Mouse (Mus musculus) forebrain, embryonic 12.5 days (tissue): ENCODE results near the gene Pcbp2. TPM values are rescaled to one million over a fixed set of nuclear protein-coding genes. Genes with fewer than 3 reads are reported as not detected.

Experiments
- ATAC-seq: fragments of 200-750 bp; cut with Nextera tagmentation; 2 replicates; pipeline ENCODE4 v1.8.0; 2017; ENCODE audit warnings: moderate TSS enrichment; ENCODE audit not compliant: low FRiP score
- H3K27ac ChIP-seq: fragments of 300-500 bp; sonication (generic); 2 replicates; pipeline ENCODE4 v1.5.1; 2016; ENCODE audit warnings: mild to moderate bottlenecking
- H3K27me3 ChIP-seq: fragments of 300-500 bp; sonication (generic); 2 replicates; pipeline ENCODE4 v1.6.1; 2016; ENCODE audit warnings: mild to moderate bottlenecking
- H3K36me3 ChIP-seq: fragments of 300-500 bp; sonication (generic); replicated peaks from 2 replicates; pipeline ENCODE4 v1.6.1; 2016; ENCODE audit warnings: mild to moderate bottlenecking
- H3K4me1 ChIP-seq: fragments of 300-500 bp; sonication (generic); 2 replicates; pipeline ENCODE4 v1.6.1; 2016
- H3K4me2 ChIP-seq: fragments of 300-500 bp; sonication (generic); 2 replicates; pipeline ENCODE4 v1.6.1; 2016; ENCODE audit warnings: mild to moderate bottlenecking, moderate library complexity
- H3K4me3 ChIP-seq: fragments of 300-500 bp; sonication (generic); replicated peaks from 2 replicates; pipeline ENCODE4 v1.5.1; 2016; ENCODE audit warnings: mild to moderate bottlenecking
- H3K9ac ChIP-seq: fragments of 300-500 bp; sonication (generic); 2 replicates; pipeline ENCODE4 v1.6.1; 2016; ENCODE audit warnings: mild to moderate bottlenecking
- H3K9me3 ChIP-seq: fragments of 300-500 bp; sonication (generic); 2 replicates; pipeline ENCODE4 v1.6.1; 2016
- WGBS: fragments of 180-500 bp; shearing (Covaris S2); methylation state at CpG from one replicate; pipeline ENCODE4 v1.1.7; 2016; 5-methylcytosine and 5-hydroxymethylcytosine counted together
- polyA plus RNA-seq: library from polyadenylated mRNA; unstranded; fragments of >200 nt; fragmentation: Nextera tagmentation; extraction: Ambion mirVana; gene quantifications from 2 replicates; pipeline ENCODE4 v1.2.1, GENCODE M21; 2016

The Pcbp2 gene
- polyA plus RNA-seq, 1 experiment from 2014 or later = 192 TPM

DNA sequence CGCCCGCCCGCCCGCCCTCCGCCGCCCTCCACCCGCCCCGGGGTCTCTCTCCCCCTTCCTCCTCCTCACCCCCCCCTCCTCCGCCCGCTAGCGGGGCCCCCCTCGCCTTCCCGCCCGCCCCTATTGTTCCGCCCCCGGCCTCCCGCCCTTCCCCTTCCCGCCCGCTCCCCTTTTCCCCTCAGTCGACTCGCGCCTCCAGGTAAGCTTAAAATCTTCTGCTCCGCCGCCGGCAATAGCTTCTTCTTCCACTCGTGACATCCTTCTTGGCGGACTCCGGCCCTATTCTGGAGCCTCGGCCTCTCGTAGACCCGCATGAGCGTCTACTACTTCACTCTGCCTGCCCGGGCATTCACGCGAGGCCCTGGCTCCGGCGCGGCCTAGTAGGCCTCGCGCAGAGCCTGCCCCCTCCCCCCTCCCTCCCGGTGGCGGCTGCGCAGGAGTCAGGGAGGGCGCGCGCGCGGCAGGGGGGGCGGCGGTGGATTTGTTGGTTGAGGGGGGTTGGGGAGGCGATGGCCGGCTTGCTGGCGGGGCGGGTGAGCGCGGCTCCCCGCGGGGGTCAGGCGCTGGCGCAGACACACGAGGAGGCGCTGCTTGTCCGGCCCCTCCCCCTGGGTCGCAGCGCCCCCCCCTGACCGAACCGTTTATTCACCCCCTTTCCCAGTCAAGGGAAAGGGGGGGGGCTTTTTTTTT is 411 bp downstream of the Pcbp2 start:
- H3K27ac ChIP-seq = peak overlapping the region; percentile 98
- under 1% methylated on average over 38 of the region's 67 CpGs for WGBS
- peak; percentile 77 for ATAC-seq

DNA sequence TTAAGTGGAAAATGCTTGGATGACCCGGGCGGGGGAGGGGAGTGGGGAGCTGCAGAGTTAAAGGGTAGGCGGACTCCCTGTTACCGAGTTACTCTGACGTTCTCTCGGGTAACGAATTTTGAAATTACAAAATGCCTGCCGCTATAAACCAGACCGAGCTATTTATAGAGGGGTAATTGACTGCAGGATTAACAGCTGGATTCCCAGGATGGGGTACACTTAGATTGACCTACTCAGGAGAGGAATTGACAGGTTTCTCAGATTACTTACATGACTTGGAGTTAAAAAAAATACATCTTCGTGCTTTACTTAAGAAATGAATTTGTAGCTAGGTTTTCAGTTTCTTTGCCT is 931 bp downstream of the Pcbp2 start:
- H3K9ac ChIP-seq = peak overlapping the region; percentile 95
- no peaks in the 10 kb centered on the region for H3K27me3 ChIP-seq
- peaks cover 24% of the 10 kb centered on the region for H3K36me3 ChIP-seq
- H3K27ac ChIP-seq = peak overlapping the region; percentile 98; the same call in 1 of the 2 replicates
- peaks cover 12% of the 10 kb centered on the region for H3K4me1 ChIP-seq
- H3K4me2 ChIP-seq = peak overlapping the region; percentile 65
- H3K4me3 ChIP-seq = peak overlapping the region; percentile 88
- no peak for ATAC-seq
- no peaks in the 10 kb centered on the region for H3K9me3 ChIP-seq
- under 1% methylated on average over 10 of the region's 10 CpGs for WGBS

More for the DNA sequence above, 411 bp downstream of the Pcbp2 start:
- H3K27me3 ChIP-seq = no peaks in the 10 kb centered on the region
- peak overlapping the region; percentile 65 for H3K4me2 ChIP-seq
- peak overlapping the region; percentile 88 for H3K4me3 ChIP-seq
- H3K4me1 ChIP-seq = peaks cover 12% of the 10 kb centered on the region
- no peaks in the 10 kb centered on the region for H3K9me3 ChIP-seq
- H3K9ac ChIP-seq = peak overlapping the region; percentile 95
- peaks cover 19% of the 10 kb centered on the region for H3K36me3 ChIP-seq

DNA sequence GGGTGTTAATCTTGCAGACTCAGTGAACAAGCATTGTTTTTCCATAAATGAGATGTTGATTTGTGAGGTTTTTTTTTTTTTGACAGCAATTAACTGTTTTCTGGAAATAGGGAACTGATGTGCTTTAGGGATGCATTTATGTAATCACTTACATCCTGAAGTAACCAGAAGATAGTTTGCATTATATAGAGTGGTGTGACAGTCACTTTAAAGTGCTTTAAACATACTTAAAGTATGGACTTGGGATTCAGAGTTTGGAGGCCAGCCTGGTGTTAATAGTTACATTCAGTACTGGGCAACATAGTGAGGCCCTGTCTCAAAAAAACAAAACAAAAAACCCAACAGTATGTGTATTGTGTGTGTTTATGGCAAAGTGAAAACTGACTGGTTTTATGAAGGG is 1.4 kb downstream of the Pcbp2 start:
- Histone ChIP-seq H3K4me3 (peak overlapping the region; percentile 88), H3K4me1 (peaks cover 12% of the 10 kb centered on the region), H3K4me2 (peak overlapping the region; percentile 65), H3K27me3 (no peaks in the 10 kb centered on the region), H3K9ac (peak overlapping the region; percentile 95), H3K36me3 (peaks cover 28% of the 10 kb centered on the region), H3K9me3 (no peaks in the 10 kb centered on the region), H3K27ac (no peak overlapping the region)
- ATAC-seq = no peak

DNA sequence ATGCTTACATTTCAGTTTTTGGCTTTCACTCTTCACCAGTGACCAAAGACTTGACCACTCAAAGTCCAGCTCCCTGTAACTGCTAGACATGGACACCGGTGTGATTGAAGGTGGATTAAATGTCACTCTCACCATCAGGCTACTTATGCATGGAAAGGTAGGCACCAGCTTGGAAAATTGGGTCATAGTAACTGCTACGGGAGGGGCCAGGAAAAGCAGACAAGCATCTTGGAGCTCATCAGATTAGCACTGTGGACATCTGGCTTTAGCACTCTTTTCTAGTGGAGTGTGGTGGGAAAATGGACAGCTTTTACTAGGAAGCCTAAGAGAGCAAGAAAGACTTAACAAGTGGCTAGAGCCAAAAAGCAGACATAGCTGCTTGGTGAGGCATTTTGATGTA is 2.9 kb downstream of the Pcbp2 start:
- no peaks in the 10 kb centered on the region for H3K27me3 ChIP-seq
- H3K9ac ChIP-seq = no peak overlapping the region
- 79% methylated on average over 2 of the region's 2 CpGs for WGBS
- no peak overlapping the region for H3K27ac ChIP-seq
- H3K9me3 ChIP-seq = no peaks in the 10 kb centered on the region
- peaks cover 43% of the 10 kb centered on the region for H3K36me3 ChIP-seq
- no peak for ATAC-seq
- H3K4me1 ChIP-seq = peaks cover 12% of the 10 kb centered on the region
- no peak overlapping the region for H3K4me3 ChIP-seq
- peak overlapping the region; percentile 19; the same call in 1 of the 2 replicates for H3K4me2 ChIP-seq

DNA sequence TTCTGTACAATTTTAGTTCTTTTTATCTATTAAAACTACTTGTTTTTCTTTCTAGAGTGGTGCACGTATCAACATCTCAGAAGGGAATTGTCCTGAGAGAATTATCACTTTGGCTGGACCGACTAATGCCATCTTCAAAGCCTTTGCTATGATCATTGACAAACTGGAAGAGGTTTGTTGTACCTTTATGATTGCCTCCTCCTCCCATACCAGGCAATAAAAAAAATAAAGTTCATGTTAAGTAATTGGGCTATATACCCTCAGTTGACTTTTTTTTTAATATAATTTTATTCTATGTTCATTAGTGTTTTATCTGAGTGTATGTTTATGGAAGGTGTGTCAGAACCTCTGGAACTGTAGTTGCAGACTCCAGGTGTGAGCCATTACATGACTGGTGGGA is 4.2 kb downstream of the Pcbp2 start:
- Histone ChIP-seq H3K4me3 (no peak overlapping the region), H3K9me3 (no peaks in the 10 kb centered on the region), H3K27ac (no peak overlapping the region), H3K36me3 (peaks cover 54% of the 10 kb centered on the region), H3K4me1 (peaks cover 12% of the 10 kb centered on the region), H3K27me3 (no peaks in the 10 kb centered on the region), H3K9ac (no peak overlapping the region), H3K4me2 (no peak overlapping the region)
- 98% methylated on average over 2 of the region's 2 CpGs for WGBS
- no peak for ATAC-seq

DNA sequence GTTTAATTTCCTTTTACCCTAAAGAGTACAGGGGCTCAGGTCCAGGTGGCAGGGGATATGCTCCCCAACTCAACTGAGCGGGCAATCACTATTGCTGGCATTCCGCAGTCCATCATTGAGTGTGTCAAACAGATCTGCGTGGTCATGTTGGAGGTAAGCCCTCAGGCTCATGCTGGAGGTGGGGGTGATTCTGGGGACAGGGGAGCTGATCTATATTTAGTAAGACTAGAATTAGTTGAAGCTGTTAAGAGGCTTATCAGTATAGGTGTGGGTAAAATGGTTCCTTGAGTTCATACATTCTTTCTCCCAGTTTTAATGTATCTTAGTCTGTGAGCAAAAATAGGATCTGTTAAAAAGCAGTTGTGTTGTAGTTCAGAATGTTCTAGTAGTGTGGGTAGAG is 12.8 kb downstream of the Pcbp2 start:
- no peaks in the 10 kb centered on the region for H3K9me3 ChIP-seq
- H3K27me3 ChIP-seq = no peaks in the 10 kb centered on the region
- ATAC-seq = no peak
- H3K4me3 ChIP-seq = no peak overlapping the region
- H3K4me2 ChIP-seq = no peak overlapping the region
- peaks cover 84% of the 10 kb centered on the region for H3K36me3 ChIP-seq
- no peak overlapping the region for H3K9ac ChIP-seq
- H3K27ac ChIP-seq = no peak overlapping the region
- WGBS = 98% methylated on average over 3 of the region's 3 CpGs
- H3K4me1 ChIP-seq = no peaks in the 10 kb centered on the region

DNA sequence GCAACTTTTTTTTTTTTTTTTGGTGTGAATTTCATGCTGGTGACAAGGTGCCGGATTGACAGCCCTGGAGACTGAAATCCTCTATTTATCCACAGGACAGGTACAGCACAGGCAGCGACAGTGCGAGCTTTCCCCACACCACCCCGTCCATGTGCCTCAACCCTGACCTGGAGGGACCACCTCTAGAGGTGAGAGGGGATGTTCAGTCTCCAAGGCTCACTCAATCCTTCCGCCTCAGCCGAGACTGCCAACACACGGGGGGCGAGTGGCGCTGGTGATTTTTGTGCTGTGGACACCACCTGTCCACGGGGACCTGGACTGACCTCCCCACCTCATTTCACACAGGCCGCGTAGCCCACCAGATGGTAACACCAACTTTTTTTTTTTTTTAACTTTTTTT is 15.5 kb downstream of the Pcbp2 start:
- Histone ChIP-seq H3K4me2 (no peak overlapping the region), H3K27ac (no peak overlapping the region), H3K4me3 (no peak overlapping the region), H3K27me3 (no peaks in the 10 kb centered on the region), H3K9me3 (no peaks in the 10 kb centered on the region), H3K4me1 (no peaks in the 10 kb centered on the region), H3K36me3 (peaks cover 86% of the 10 kb centered on the region), H3K9ac (no peak overlapping the region)
- ATAC-seq = no peak
- 93% methylated on average over 12 of the region's 12 CpGs for WGBS

DNA sequence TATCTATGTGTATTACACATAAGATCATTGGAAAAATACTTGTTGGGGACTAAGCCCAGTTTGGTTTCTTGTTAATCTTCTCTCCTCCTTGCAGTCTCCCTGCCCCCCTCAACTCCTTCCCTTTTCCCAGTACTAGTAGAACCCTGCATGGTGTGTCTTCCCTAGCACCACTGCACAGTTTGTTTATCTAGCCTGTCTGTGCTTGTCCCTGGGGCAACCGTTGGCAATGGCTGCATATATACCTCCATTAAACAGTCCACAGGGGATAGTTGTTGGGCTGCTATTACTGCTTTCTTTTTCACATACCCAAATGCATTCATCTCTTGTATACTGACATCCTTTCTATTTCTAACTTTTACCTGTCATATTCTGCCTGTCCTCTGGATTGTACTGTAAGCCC is 17.3 kb downstream of the Pcbp2 start:
- Histone ChIP-seq H3K4me2 (no peak overlapping the region), H3K36me3 (peaks cover 88% of the 10 kb centered on the region), H3K27ac (no peak overlapping the region), H3K4me1 (no peaks in the 10 kb centered on the region), H3K9me3 (no peaks in the 10 kb centered on the region), H3K4me3 (no peak overlapping the region), H3K9ac (no peak overlapping the region), H3K27me3 (no peaks in the 10 kb centered on the region)
- ATAC-seq = no peak
- 97% methylated on average over 1 of the region's 1 CpGs for WGBS

DNA sequence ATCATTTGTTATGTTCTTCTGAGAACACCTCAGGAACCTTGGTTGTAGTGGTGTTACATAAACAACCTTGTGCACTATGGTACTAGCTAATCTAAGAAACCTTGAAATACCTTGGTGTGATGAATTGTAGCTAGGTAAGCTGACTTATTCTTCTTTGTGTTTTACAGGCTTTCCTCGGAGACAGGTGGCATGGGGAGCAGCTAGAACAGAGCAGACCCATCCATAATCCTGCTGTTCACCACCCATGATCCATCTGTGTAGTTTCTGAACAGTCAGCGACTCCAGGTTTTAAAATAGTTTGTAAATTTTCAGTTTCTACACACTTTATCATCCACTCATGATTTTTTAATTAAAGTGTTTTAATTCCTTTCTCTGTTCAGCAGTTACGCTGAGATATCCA is 28.0 kb downstream of the Pcbp2 start:
- Histone ChIP-seq H3K27ac (no peak overlapping the region), H3K9ac (no peak overlapping the region), H3K36me3 (peaks cover 93% of the 10 kb centered on the region), H3K4me3 (no peak overlapping the region), H3K4me1 (no peaks in the 10 kb centered on the region), H3K4me2 (no peak overlapping the region), H3K9me3 (no peaks in the 10 kb centered on the region), H3K27me3 (no peaks in the 10 kb centered on the region)
- WGBS = 86% methylated on average over 3 of the region's 3 CpGs
- no peak for ATAC-seq

DNA sequence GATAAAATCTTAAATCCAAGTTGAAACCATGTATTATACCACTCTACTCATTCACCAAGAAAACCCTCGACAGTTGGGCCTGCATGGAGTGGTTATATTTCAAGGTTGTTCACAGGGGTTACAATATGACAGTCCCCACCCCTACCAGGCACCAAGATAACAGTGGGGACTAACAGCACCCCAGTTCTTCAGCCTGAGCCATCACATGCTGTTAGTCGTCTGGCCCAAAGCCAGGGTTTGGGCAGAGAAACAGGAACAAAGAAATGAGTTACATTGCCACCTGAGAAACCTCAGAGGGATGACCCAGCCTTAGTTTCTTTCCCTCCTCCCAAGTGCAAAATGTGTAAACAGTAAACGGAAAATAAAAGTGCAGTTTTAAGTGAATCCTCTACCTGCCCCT is 29.0 kb downstream of the Pcbp2 start:
- Histone ChIP-seq H3K4me3 (no peak overlapping the region), H3K9ac (no peak overlapping the region), H3K27ac (no peak overlapping the region), H3K9me3 (no peaks in the 10 kb centered on the region), H3K4me2 (no peak overlapping the region), H3K36me3 (peaks cover 94% of the 10 kb centered on the region), H3K4me1 (no peaks in the 10 kb centered on the region), H3K27me3 (no peaks in the 10 kb centered on the region)
- 77% methylated on average over 3 of the region's 3 CpGs for WGBS
- no peak for ATAC-seq

DNA sequence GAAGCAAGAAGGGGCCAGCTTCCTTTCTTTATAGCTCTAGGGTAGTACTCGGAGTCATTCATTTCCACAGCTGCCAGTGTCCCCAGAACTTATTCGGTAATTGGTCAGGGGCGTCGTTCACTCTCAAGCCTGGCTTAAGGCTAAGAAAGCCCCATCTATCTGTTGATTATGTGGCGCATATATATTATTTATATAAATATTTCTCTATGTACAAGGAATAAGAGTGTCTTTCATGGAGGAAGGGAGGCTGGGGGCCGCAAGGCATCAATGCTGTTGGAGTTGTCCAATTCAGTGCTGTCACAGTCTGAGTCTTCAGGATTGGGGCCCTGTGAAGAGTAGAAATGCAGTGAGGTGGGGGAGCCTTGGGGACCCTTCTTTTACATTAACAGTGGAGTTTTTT is 29.5 kb downstream of the Pcbp2 start:
- no peak for ATAC-seq
- no peak overlapping the region for H3K27ac ChIP-seq
- 91% methylated on average over 6 of the region's 6 CpGs for WGBS
- H3K4me1 ChIP-seq = no peaks in the 10 kb centered on the region
- H3K36me3 ChIP-seq = peaks cover 94% of the 10 kb centered on the region
- H3K27me3 ChIP-seq = no peaks in the 10 kb centered on the region
- no peaks in the 10 kb centered on the region for H3K9me3 ChIP-seq
- no peak overlapping the region for H3K4me3 ChIP-seq
- H3K4me2 ChIP-seq = no peak overlapping the region
- no peak overlapping the region for H3K9ac ChIP-seq

DNA sequence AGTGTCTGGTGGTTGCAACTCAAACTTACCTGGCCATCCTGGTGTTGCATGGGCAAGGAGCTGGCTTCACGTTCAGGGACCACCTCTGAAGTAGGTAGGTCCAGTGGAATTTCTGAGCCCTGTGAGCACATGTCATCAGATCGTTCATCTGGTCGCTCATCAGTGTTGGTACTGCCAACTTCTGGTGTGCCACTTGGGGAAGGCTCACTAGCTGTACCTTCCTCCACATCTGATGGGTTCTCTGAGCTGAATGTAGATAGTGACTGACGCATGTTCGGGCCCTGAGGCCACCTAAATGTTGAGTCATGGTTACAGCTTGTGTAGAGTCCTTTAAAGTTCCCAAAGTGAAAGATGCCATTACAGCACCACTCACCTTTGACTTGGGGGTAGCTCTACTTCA is 30.1 kb downstream of the Pcbp2 start:
- Histone ChIP-seq H3K36me3 (peaks cover 94% of the 10 kb centered on the region), H3K4me2 (no peak overlapping the region), H3K9ac (no peak overlapping the region), H3K9me3 (no peaks in the 10 kb centered on the region), H3K27ac (no peak overlapping the region), H3K4me1 (no peaks in the 10 kb centered on the region), H3K4me3 (no peak overlapping the region), H3K27me3 (no peaks in the 10 kb centered on the region)
- WGBS = 95% methylated on average over 5 of the region's 5 CpGs
- ATAC-seq = 0 out of 2 replicates have a peak, but pooled peaks have one; percentile 10

DNA sequence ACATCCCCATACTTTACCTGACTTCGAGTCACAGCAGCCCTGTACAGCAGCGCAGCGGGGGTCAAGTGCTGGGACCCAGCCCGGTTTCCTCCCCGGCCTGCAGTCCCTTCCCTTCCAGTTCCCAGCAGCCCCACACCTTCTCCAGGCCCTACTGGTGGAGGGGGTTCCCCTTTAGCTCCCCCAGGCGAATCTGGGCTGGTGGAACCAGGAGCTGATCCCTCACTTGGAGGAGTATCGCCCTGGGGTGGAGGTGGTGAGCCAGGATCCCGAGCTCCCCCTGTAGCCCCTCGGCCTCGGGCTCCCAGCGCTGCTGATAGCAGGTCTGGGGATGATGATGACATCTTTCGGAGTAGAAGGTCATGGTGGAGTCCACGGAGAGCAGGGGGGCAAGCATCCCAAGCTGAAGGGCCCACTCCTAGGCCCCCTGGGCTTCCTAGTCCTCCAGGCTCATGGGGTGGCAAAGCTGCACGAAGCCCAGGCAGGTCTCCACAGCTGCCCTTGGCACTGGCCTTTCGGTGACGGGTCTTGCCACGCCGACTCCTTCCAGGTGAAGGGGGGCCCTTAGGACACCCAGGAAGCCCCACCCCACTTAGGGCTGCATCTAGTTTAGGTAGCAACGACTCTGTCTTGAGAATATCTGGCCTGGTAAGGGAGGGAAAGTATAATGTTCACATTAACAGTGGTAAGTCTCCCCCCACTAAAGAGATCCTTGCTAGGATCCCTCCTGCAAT is 30.9 kb downstream of the Pcbp2 start:
- no peak for ATAC-seq
- Histone ChIP-seq H3K27me3 (no peaks in the 10 kb centered on the region), H3K27ac (no peak overlapping the region), H3K9ac (no peak overlapping the region), H3K36me3 (peaks cover 90% of the 10 kb centered on the region), H3K4me3 (no peak overlapping the region), H3K4me1 (no peaks in the 10 kb centered on the region), H3K9me3 (no peaks in the 10 kb centered on the region), H3K4me2 (no peak overlapping the region)
- 90% methylated on average over 19 of the region's 19 CpGs for WGBS
